In the genomic region with DNA sequence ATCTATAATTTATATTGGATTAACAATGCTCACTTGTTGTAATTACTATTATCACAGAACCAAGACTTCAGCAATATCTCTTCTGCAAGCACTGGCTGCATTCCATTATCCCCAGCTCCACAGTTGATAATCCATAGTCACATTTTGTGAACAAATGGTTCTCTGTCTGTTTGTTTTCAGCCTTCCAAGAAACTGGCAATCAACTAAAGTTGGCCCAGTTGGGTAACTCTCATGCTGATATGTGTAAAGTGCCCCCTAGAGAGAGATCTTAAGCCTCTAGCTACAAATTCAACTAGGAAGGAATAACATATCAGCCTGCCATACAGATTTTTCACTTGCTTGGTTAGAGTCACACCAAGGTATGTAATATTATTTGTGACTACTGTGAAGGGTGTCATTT, we compare ENCODE assay signal across 28 mouse cellular contexts.
DNase-seq lines count a peak whose midpoint lies in the region; ATAC-seq and TF ChIP-seq lines count a peak whose summit lies in the region.
"Had no signal": no experiment of that assay in that cellular context is flagged by ENCODE, and none has a peak within 500 bp of the region (broad histone marks: within the 10 kb centered on the region; RNA-seq: fewer than 3 reads in every experiment).

No protein-coding gene starts in this region.

- DNase-seq in forebrain, embryonic 14.5 days (ENCODE audit: low spot score), result peak; percentile 44
- DNase-seq in midbrain, postnatal 0 days (ENCODE audit: low spot score), result peak; percentile 4
- peak; percentile 25 for DNase-seq in layer of hippocampus, adult 9-10 months (ENCODE audit: low spot score)
- no peak for DNase-seq in liver, embryonic 11.5 days (ENCODE audit: low spot score)
- DNase-seq in thymus, adult 18-20 months, result no peak
- DNase-seq in lung, postnatal 25 days (ENCODE audit: low spot score), result no peak
- DNase-seq: adrenal gland, postnatal 14 days; cerebellum, adult 9-11 months; heart, adult 2 months; heart, postnatal 4 days; kidney, adult 11 months; kidney, postnatal 36 days; liver, postnatal 0 days; lung, postnatal 4 days; thymus, postnatal 14 days had no signal

- no peak overlapping the region for H3K9ac ChIP-seq in forebrain, embryonic 14.5 days (ENCODE audit: low read length)
- H3K9ac ChIP-seq in forebrain, embryonic 13.5 days, result no peak overlapping the region
- no peak overlapping the region for H3K9ac ChIP-seq in midbrain, postnatal 0 days (replicated peaks; ENCODE audit: low read length, poor library complexity, severe bottlenecking)
- H3K9ac ChIP-seq in midbrain, embryonic 15.5 days, result no peak overlapping the region
- no peak overlapping the region for H3K9ac ChIP-seq in liver, embryonic 11.5 days (ENCODE audit: low read depth, low read length)
- H3K9ac ChIP-seq: embryonic facial prominence, embryonic 13.5 days; heart, embryonic 12.5 days; hindbrain, embryonic 14.5 days; kidney, embryonic 15.5 days; limb, embryonic 12.5 days; liver, postnatal 0 days; midbrain, embryonic 12.5 days had no signal

- no peak for TF ChIP-seq CTCF in midbrain, postnatal 0 days (IDR thresholded peaks at IDR 0.05)

- no peak for ATAC-seq in forebrain, embryonic 14.5 days
- no peak for ATAC-seq in forebrain, embryonic 13.5 days
- ATAC-seq in midbrain, postnatal 0 days (ENCODE audit: low FRiP score), result no peak
- no peak for ATAC-seq in midbrain, embryonic 15.5 days (replicated peaks)
- ATAC-seq in liver, embryonic 11.5 days (replicated peaks; ENCODE audit: low FRiP score), result no peak
- ATAC-seq: inflammation-experienced regulatory T-cells, adult 6 months; liver, postnatal 0 days; Patski had no signal

- H3K36me3 ChIP-seq in forebrain, embryonic 14.5 days (ENCODE audit: control insufficient read depth, insufficient read depth, low read length), result no peaks in the 10 kb centered on the region
- no peaks in the 10 kb centered on the region for H3K36me3 ChIP-seq in forebrain, embryonic 13.5 days (ENCODE audit: poor library complexity, severe bottlenecking)
- no peaks in the 10 kb centered on the region for H3K36me3 ChIP-seq in midbrain, postnatal 0 days (ENCODE audit: insufficient read depth, low read length)
- H3K36me3 ChIP-seq in midbrain, embryonic 15.5 days (replicated peaks), result no peaks in the 10 kb centered on the region
- H3K36me3 ChIP-seq in liver, embryonic 11.5 days (ENCODE audit: control insufficient read depth, insufficient read depth, low read length), result no peaks in the 10 kb centered on the region
- H3K36me3 ChIP-seq: embryonic facial prominence, embryonic 13.5 days; forebrain, embryonic 10.5 days; heart, embryonic 12.5 days; kidney, embryonic 15.5 days; limb, embryonic 12.5 days; midbrain, embryonic 12.5 days had no signal

- H3K4me2 ChIP-seq in forebrain, embryonic 14.5 days (ENCODE audit: low read length), result no peak overlapping the region
- no peak overlapping the region for H3K4me2 ChIP-seq in forebrain, embryonic 13.5 days
- H3K4me2 ChIP-seq in midbrain, postnatal 0 days (ENCODE audit: low read depth, low read length, poor library complexity, severe bottlenecking), result no peak overlapping the region
- no peak overlapping the region for H3K4me2 ChIP-seq in midbrain, embryonic 15.5 days
- H3K4me2 ChIP-seq in liver, embryonic 11.5 days, result no peak overlapping the region
- H3K4me2 ChIP-seq: embryonic facial prominence, embryonic 13.5 days; heart, embryonic 12.5 days; hindbrain, embryonic 14.5 days; kidney, embryonic 15.5 days; limb, embryonic 12.5 days; midbrain, embryonic 12.5 days had no signal

- H3K4me3 ChIP-seq in forebrain, embryonic 14.5 days (ENCODE audit: low read depth, low read length), result no peak overlapping the region
- H3K4me3 ChIP-seq in forebrain, embryonic 13.5 days, result no peak overlapping the region
- no peak overlapping the region for H3K4me3 ChIP-seq in midbrain, postnatal 0 days (ENCODE audit: low read depth, low read length)
- no peak overlapping the region for H3K4me3 ChIP-seq in midbrain, embryonic 15.5 days
- no peak overlapping the region for H3K4me3 ChIP-seq in liver, embryonic 11.5 days (ENCODE audit: low read depth, low read length)
- H3K4me3 ChIP-seq: embryonic facial prominence, embryonic 13.5 days; forebrain, embryonic 10.5 days; heart, adult 2 months; heart, embryonic 12.5 days; kidney, embryonic 15.5 days; left cerebral cortex, adult 2 months; limb, embryonic 12.5 days; megakaryocyte, embryonic 14.5 days; midbrain, embryonic 12.5 days had no signal

- no peaks in the 10 kb centered on the region for H3K9me3 ChIP-seq in forebrain, embryonic 14.5 days (replicated peaks; ENCODE audit: control insufficient read depth, low read length)
- no peaks in the 10 kb centered on the region for H3K9me3 ChIP-seq in forebrain, embryonic 13.5 days (replicated peaks)
- no peaks in the 10 kb centered on the region for H3K9me3 ChIP-seq in midbrain, postnatal 0 days (ENCODE audit: low read length)
- no peaks in the 10 kb centered on the region for H3K9me3 ChIP-seq in midbrain, embryonic 15.5 days
- no peaks in the 10 kb centered on the region for H3K9me3 ChIP-seq in liver, embryonic 11.5 days (ENCODE audit: control insufficient read depth, low read length)
- H3K9me3 ChIP-seq: embryonic facial prominence, embryonic 13.5 days; forebrain, embryonic 10.5 days; heart, embryonic 12.5 days; kidney, embryonic 15.5 days; limb, embryonic 12.5 days; megakaryocyte, embryonic 14.5 days; midbrain, embryonic 12.5 days had no signal

- H3K27me3 ChIP-seq in forebrain, embryonic 14.5 days (replicated peaks; ENCODE audit: control insufficient read depth, insufficient read depth, low read length), result no peaks in the 10 kb centered on the region
- H3K27me3 ChIP-seq in forebrain, embryonic 13.5 days, result no peaks in the 10 kb centered on the region
- no peaks in the 10 kb centered on the region for H3K27me3 ChIP-seq in midbrain, postnatal 0 days (ENCODE audit: insufficient read depth, low read length)
- H3K27me3 ChIP-seq in midbrain, embryonic 15.5 days (replicated peaks), result no peaks in the 10 kb centered on the region
- no peaks in the 10 kb centered on the region for H3K27me3 ChIP-seq in liver, embryonic 11.5 days (replicated peaks; ENCODE audit: control insufficient read depth, insufficient read depth, low read length)
- H3K27me3 ChIP-seq: embryonic facial prominence, embryonic 13.5 days; heart, embryonic 12.5 days; kidney, embryonic 15.5 days; limb, embryonic 12.5 days; megakaryocyte, embryonic 14.5 days; midbrain, embryonic 12.5 days had no signal

- H3K27ac ChIP-seq in forebrain, embryonic 14.5 days (ENCODE audit: low read depth, low read length), result no peak overlapping the region
- no peak overlapping the region for H3K27ac ChIP-seq in forebrain, embryonic 13.5 days
- no peak overlapping the region for H3K27ac ChIP-seq in midbrain, postnatal 0 days (ENCODE audit: low read depth, low read length)
- no peak overlapping the region for H3K27ac ChIP-seq in midbrain, embryonic 15.5 days
- H3K27ac ChIP-seq in liver, embryonic 11.5 days (ENCODE audit: low read depth, low read length), result no peak overlapping the region
- H3K27ac ChIP-seq: embryonic facial prominence, embryonic 13.5 days; forebrain, embryonic 10.5 days; heart, adult 2 months; hindbrain, embryonic 14.5 days; kidney, embryonic 15.5 days; left cerebral cortex, adult 2 months; limb, embryonic 12.5 days; midbrain, embryonic 12.5 days had no signal

- no peaks in the 10 kb centered on the region for H3K4me1 ChIP-seq in forebrain, embryonic 14.5 days (ENCODE audit: control insufficient read depth, insufficient read depth, low read length)
- H3K4me1 ChIP-seq in forebrain, embryonic 13.5 days, result no peaks in the 10 kb centered on the region
- no peaks in the 10 kb centered on the region for H3K4me1 ChIP-seq in midbrain, postnatal 0 days (ENCODE audit: insufficient read depth, low read length)
- no peaks in the 10 kb centered on the region for H3K4me1 ChIP-seq in midbrain, embryonic 15.5 days
- H3K4me1 ChIP-seq in liver, embryonic 11.5 days (replicated peaks; ENCODE audit: control insufficient read depth, insufficient read depth, low read length), result no peaks in the 10 kb centered on the region
- H3K4me1 ChIP-seq: embryonic facial prominence, embryonic 13.5 days; forebrain, embryonic 10.5 days; heart, embryonic 12.5 days; kidney, embryonic 15.5 days; limb, embryonic 12.5 days; megakaryocyte, embryonic 14.5 days; midbrain, embryonic 12.5 days had no signal

Comparison
In these comparisons a context has a peak if more than half of its experiments do, and no peak if none do; other contexts are left out.
1. DNase-seq: peak in forebrain, embryonic 14.5 days (single experiment), midbrain, postnatal 0 days (single experiment) and layer of hippocampus, adult 9-10 months (single experiment); none in liver, embryonic 11.5 days (single experiment), thymus, adult 18-20 months (0 of 2) and lung, postnatal 25 days (single experiment).